Mouse (Mus musculus) hindbrain, embryonic 16.5 days (tissue): ENCODE data around the gene Gm7534. TPM values are rescaled to one million over a fixed set of nuclear protein-coding genes. Genes with fewer than 3 reads are reported as not detected.
"Not testable (repeated sequence)": the region's sequence is repeated elsewhere in the genome, so short reads cannot be mapped to it uniquely, and the experiment has no call there.

Source experiments
- ATAC-seq: fragments of 200-750 bp; cut with Nextera tagmentation; 2 replicates; pipeline ENCODE4 v1.8.0; 2017; ENCODE audit warnings: moderate TSS enrichment, moderate library complexity
- H3K27ac ChIP-seq: fragments of 300-500 bp; sonication (generic); 2 replicates; pipeline ENCODE4 v1.5.1; 2014; ENCODE audit warnings: low read depth, mild to moderate bottlenecking, control low read depth, low read length, moderate library complexity
- H3K27me3 ChIP-seq: fragments of 300-500 bp; sonication (generic); replicated peaks from 2 replicates; pipeline ENCODE4 v1.6.1; 2014; ENCODE audit warnings: low read length; ENCODE audit not compliant: control insufficient read depth, insufficient read depth
- H3K36me3 ChIP-seq: fragments of 300-500 bp; sonication (generic); 2 replicates; pipeline ENCODE4 v1.6.1; 2014; ENCODE audit warnings: mild to moderate bottlenecking, low read length, moderate library complexity, mixed read lengths; ENCODE audit not compliant: control insufficient read depth, insufficient read depth
- H3K4me1 ChIP-seq: fragments of 300-500 bp; sonication (generic); 2 replicates; pipeline ENCODE4 v1.6.1; 2014; ENCODE audit warnings: low read depth, low read length; ENCODE audit not compliant: control insufficient read depth, insufficient read depth
- H3K4me2 ChIP-seq: fragments of 300-500 bp; sonication (generic); 2 replicates; pipeline ENCODE4 v1.6.1; 2014; ENCODE audit warnings: mild to moderate bottlenecking, low read length, control low read depth, moderate library complexity
- H3K4me3 ChIP-seq: fragments of 300-500 bp; sonication (generic); 2 replicates; pipeline ENCODE4 v1.5.1; 2014; ENCODE audit warnings: mild to moderate bottlenecking, low read length, control low read depth, moderate library complexity
- H3K9ac ChIP-seq: fragments of 300-500 bp; sonication (generic); 2 replicates; pipeline ENCODE4 v1.6.1; 2014; ENCODE audit warnings: low read depth, mild to moderate bottlenecking, control low read depth, low read length, moderate library complexity
- H3K9me3 ChIP-seq: fragments of 300-500 bp; sonication (generic); 2 replicates; pipeline ENCODE4 v1.6.1; 2014; ENCODE audit warnings: mild to moderate bottlenecking, low read length, moderate library complexity; ENCODE audit not compliant: control insufficient read depth
- WGBS: fragments of 180-500 bp; shearing (Covaris S2); extraction: QIAGEN DNeasy Blood & Tissue Kit; methylation state at CpG from one replicate; pipeline ENCODE4 v1.1.7; 2014; 5-methylcytosine and 5-hydroxymethylcytosine counted together
- polyA plus RNA-seq: library from polyadenylated mRNA; unstranded; fragments of >200 nt; fragmentation: Nextera tagmentation; extraction: Ambion mirVana; gene quantifications from 2 replicates; pipeline ENCODE4 v1.2.1, GENCODE M21; 2015

The Gm7534 gene
- polyA plus RNA-seq, 1 experiment from 2014 or later: not detected

- H3K9me3 ChIP-seq: no peaks in the 10 kb centered on the region
- peaks cover 9% of the 10 kb centered on the region for H3K36me3 ChIP-seq
- 93% methylated on average over 10 of the region's 10 CpGs for WGBS
- no peak for ATAC-seq
- H3K27ac ChIP-seq: no peak overlapping the region
- H3K4me1 ChIP-seq: no peaks in the 10 kb centered on the region
- H3K9ac ChIP-seq: no peak overlapping the region
- no peak overlapping the region for H3K4me3 ChIP-seq
- H3K27me3 ChIP-seq: no peaks in the 10 kb centered on the region
- no peak overlapping the region for H3K4me2 ChIP-seq
Observed at GRCm38 (mm10) chr4:134155961-134156465, 46.8 kb downstream of the Gm7534 start.

- ATAC-seq: no peak
- H3K9ac ChIP-seq: no peak overlapping the region
- no peaks in the 10 kb centered on the region for H3K9me3 ChIP-seq
- H3K4me2 ChIP-seq: no peak overlapping the region
- WGBS: 85% methylated on average over 6 of the region's 6 CpGs
- H3K36me3 ChIP-seq: peaks cover 9% of the 10 kb centered on the region
- no peak overlapping the region for H3K27ac ChIP-seq
- no peaks in the 10 kb centered on the region for H3K4me1 ChIP-seq
- no peaks in the 10 kb centered on the region for H3K27me3 ChIP-seq
- no peak overlapping the region for H3K4me3 ChIP-seq
Observed at GRCm38 (mm10) chr4:134155531-134155930, 47.3 kb downstream of the Gm7534 start.

GRCm38 (mm10) chr4:134154354-134154753 is 48.5 kb downstream of the Gm7534 start:
- 94% methylated on average over 3 of the region's 3 CpGs for WGBS
- Histone ChIP-seq H3K4me3 (no peak overlapping the region), H3K4me1 (no peaks in the 10 kb centered on the region)

GRCm38 (mm10) chr4:134153656-134154055 is 49.1 kb downstream of the Gm7534 start:
- no peak overlapping the region for H3K4me2 ChIP-seq
- ATAC-seq: no peak
- peaks cover 12% of the 10 kb centered on the region for H3K36me3 ChIP-seq
- H3K27me3 ChIP-seq: no peaks in the 10 kb centered on the region
- H3K27ac ChIP-seq: no peak overlapping the region
- H3K4me3 ChIP-seq: no peak overlapping the region
- no peak overlapping the region for H3K9ac ChIP-seq
- 99% methylated on average over 3 of the region's 3 CpGs for WGBS
- no peaks in the 10 kb centered on the region for H3K9me3 ChIP-seq
- H3K4me1 ChIP-seq: no peaks in the 10 kb centered on the region

More at GRCm38 (mm10) chr4:134154354-134154753, 48.5 kb downstream of the Gm7534 start:
- H3K9me3 ChIP-seq: no peaks in the 10 kb centered on the region
- H3K4me2 ChIP-seq: no peak overlapping the region
- H3K36me3 ChIP-seq: peaks cover 12% of the 10 kb centered on the region
- ATAC-seq: no peak
- H3K27me3 ChIP-seq: no peaks in the 10 kb centered on the region
- no peak overlapping the region for H3K27ac ChIP-seq
- H3K9ac ChIP-seq: no peak overlapping the region

GRCm38 (mm10) chr4:134152112-134152511 is 50.7 kb downstream of the Gm7534 start:
- Histone ChIP-seq H3K9ac (no peak overlapping the region), H3K27ac (no peak overlapping the region), H3K27me3 (no peaks in the 10 kb centered on the region), H3K4me3 (no peak overlapping the region), H3K4me2 (no peak overlapping the region), H3K36me3 (peaks cover 16% of the 10 kb centered on the region), H3K9me3 (no peaks in the 10 kb centered on the region), H3K4me1 (no peaks in the 10 kb centered on the region)
- WGBS: 93% methylated on average over 3 of the region's 3 CpGs
- no peak for ATAC-seq

GRCm38 (mm10) chr4:134149389-134149788 is 53.4 kb downstream of the Gm7534 start:
- H3K9ac ChIP-seq: no peak overlapping the region
- H3K36me3 ChIP-seq: peaks cover 8% of the 10 kb centered on the region
- H3K4me1 ChIP-seq: no peaks in the 10 kb centered on the region
- WGBS: 96% methylated on average over 4 of the region's 4 CpGs
- no peaks in the 10 kb centered on the region for H3K9me3 ChIP-seq
- H3K4me2 ChIP-seq: no peak overlapping the region
- no peak overlapping the region for H3K4me3 ChIP-seq
- H3K27me3 ChIP-seq: no peaks in the 10 kb centered on the region
- ATAC-seq: no peak
- no peak overlapping the region for H3K27ac ChIP-seq

GRCm38 (mm10) chr4:134144297-134144696 is 58.5 kb downstream of the Gm7534 start:
- not testable (repeated sequence) for H3K36me3 ChIP-seq, ATAC-seq, H3K4me3 ChIP-seq, H3K4me1 ChIP-seq, H3K9me3 ChIP-seq, H3K9ac ChIP-seq, H3K27ac ChIP-seq, H3K27me3 ChIP-seq, H3K4me2 ChIP-seq
- 94% methylated on average over 5 of the region's 5 CpGs for WGBS

Other genes starting within 250 kb of the Gm7534 start
- gene Hmgn2, start 234.4 kb downstream of the Gm7534 start, polyA plus RNA-seq: 909 and 1,029 TPM in 2 replicates
- gene Dhdds, start 202.1 kb downstream of the Gm7534 start, polyA plus RNA-seq: 49.7 and 49.8 TPM in 2 replicates
- 0.16 and 0.35 TPM in 2 replicates for gene Lin28a, start 184.2 kb downstream of the Gm7534 start, polyA plus RNA-seq
- not detected in 2 replicates for gene Zfp683, start 149.2 kb downstream of the Gm7534 start, polyA plus RNA-seq
- 3.7 and 5.3 TPM in 2 replicates for gene Crybg2, start 142.2 kb downstream of the Gm7534 start, polyA plus RNA-seq
- 1.5 and 1.8 TPM in 2 replicates for gene Cd52, start 107.9 kb downstream of the Gm7534 start, polyA plus RNA-seq
- 21.3 and 21.5 TPM in 2 replicates for gene Ubxn11, start 100.4 kb downstream of the Gm7534 start, polyA plus RNA-seq
- gene Sh3bgrl3, start 74.2 kb downstream of the Gm7534 start, polyA plus RNA-seq: 467 and 509 TPM in 2 replicates
- 17.6 and 18.0 TPM in 2 replicates for gene Cep85, start 15.9 kb downstream of the Gm7534 start, polyA plus RNA-seq
- gene Catsper4, start 24.4 kb upstream of the Gm7534 start, polyA plus RNA-seq: not detected in 2 replicates
- gene Cnksr1, start 35.4 kb upstream of the Gm7534 start, polyA plus RNA-seq: 0.10 and 0.21 TPM in 2 replicates
- gene E130218I03Rik, start 40.7 kb upstream of the Gm7534 start, polyA plus RNA-seq: 0.50 and 0.60 TPM in 2 replicates
- 13.3 and 14.7 TPM in 2 replicates for gene Zfp593, start 42.6 kb upstream of the Gm7534 start, polyA plus RNA-seq
- gene Gm30191, start 43.9 kb upstream of the Gm7534 start, polyA plus RNA-seq: 0.94 and 1.1 TPM in 2 replicates
- 15.7 and 16.9 TPM in 2 replicates for gene Grrp1, start 51.1 kb upstream of the Gm7534 start, polyA plus RNA-seq
- 32.5 and 36.1 TPM in 2 replicates for gene Pdik1l, start 84.9 kb upstream of the Gm7534 start, polyA plus RNA-seq
- 0.76 and 1.2 TPM in 2 replicates for gene Trim63, start 112.1 kb upstream of the Gm7534 start, polyA plus RNA-seq
- 0.17 and 0.25 TPM in 2 replicates for gene Slc30a2, start 140.2 kb upstream of the Gm7534 start, polyA plus RNA-seq
- 0.65 and 0.66 TPM in 2 replicates for gene Extl1, start 180.8 kb upstream of the Gm7534 start, polyA plus RNA-seq
- gene Pafah2, start 193.3 kb upstream of the Gm7534 start, polyA plus RNA-seq: 7.8 and 8.5 TPM in 2 replicates